Mouse (Mus musculus) liver, embryonic 12.5 days (tissue): Measurements from ENCODE around the gene Kifap3. TPM values are rescaled to one million over a fixed set of nuclear protein-coding genes. Genes with fewer than 3 reads are reported as not detected.
"Not testable (repeated sequence)": the region's sequence is repeated elsewhere in the genome, so short reads cannot be mapped to it uniquely, and the experiment has no call there.

Source experiments
- ATAC-seq: fragments of 200-750 bp; cut with Nextera tagmentation; 2 replicates; pipeline ENCODE4 v1.8.0; 2017; ENCODE audit warnings: moderate number of reproducible peaks, mild to moderate bottlenecking, moderate library complexity
- H3K27ac ChIP-seq: fragments of 300-500 bp; sonication (generic); 2 replicates; pipeline ENCODE4 v1.5.1; 2016; ENCODE audit warnings: mild to moderate bottlenecking
- H3K27me3 ChIP-seq: fragments of 300-500 bp; sonication (generic); replicated peaks from 2 replicates; pipeline ENCODE4 v1.6.1; 2016; ENCODE audit warnings: mild to moderate bottlenecking, moderate library complexity
- H3K36me3 ChIP-seq: fragments of 300-500 bp; sonication (generic); 2 replicates; pipeline ENCODE4 v1.6.1; 2016; ENCODE audit warnings: mild to moderate bottlenecking, moderate library complexity
- H3K4me1 ChIP-seq: fragments of 300-500 bp; sonication (generic); 2 replicates; pipeline ENCODE4 v1.6.1; 2016
- H3K4me2 ChIP-seq: fragments of 300-500 bp; sonication (generic); 2 replicates; pipeline ENCODE4 v1.6.1; 2016; ENCODE audit warnings: mild to moderate bottlenecking, moderate library complexity
- H3K4me3 ChIP-seq: fragments of 300-500 bp; sonication (generic); 2 replicates; pipeline ENCODE4 v1.5.1; 2016; ENCODE audit warnings: mild to moderate bottlenecking, moderate library complexity
- H3K9ac ChIP-seq: fragments of 300-500 bp; sonication (generic); 2 replicates; pipeline ENCODE4 v1.6.1; 2016; ENCODE audit warnings: mild to moderate bottlenecking, moderate library complexity
- H3K9me3 ChIP-seq: fragments of 300-500 bp; sonication (generic); replicated peaks from 2 replicates; pipeline ENCODE4 v1.6.1; 2016; ENCODE audit warnings: mild to moderate bottlenecking, moderate library complexity
- WGBS: fragments of 180-500 bp; shearing (Covaris S2); methylation state at CpG from one replicate; pipeline ENCODE4 v1.1.7; 2016; ENCODE audit not compliant: insufficient replicate concordance; 5-methylcytosine and 5-hydroxymethylcytosine counted together
- polyA plus RNA-seq: library from polyadenylated mRNA; unstranded; fragments of >200 nt; fragmentation: Nextera tagmentation; extraction: Ambion mirVana; gene quantifications from 2 replicates; pipeline ENCODE4 v1.2.1, GENCODE M21; 2016

The Kifap3 gene
- polyA plus RNA-seq, 1 experiment from 2014 or later: 5.3 TPM

GRCm38 (mm10) chr1:163838482-163838881, 59.1 kb downstream of the Kifap3 start:
- H3K9me3 ChIP-seq, H3K27ac ChIP-seq, H3K9ac ChIP-seq, H3K4me3 ChIP-seq, H3K4me2 ChIP-seq, H3K36me3 ChIP-seq, ATAC-seq, H3K27me3 ChIP-seq: not testable (repeated sequence)
- peaks cover 11% of the 10 kb centered on the region for H3K4me1 ChIP-seq
- 78% methylated on average over 3 of the region's 3 CpGs for WGBS

DNA sequence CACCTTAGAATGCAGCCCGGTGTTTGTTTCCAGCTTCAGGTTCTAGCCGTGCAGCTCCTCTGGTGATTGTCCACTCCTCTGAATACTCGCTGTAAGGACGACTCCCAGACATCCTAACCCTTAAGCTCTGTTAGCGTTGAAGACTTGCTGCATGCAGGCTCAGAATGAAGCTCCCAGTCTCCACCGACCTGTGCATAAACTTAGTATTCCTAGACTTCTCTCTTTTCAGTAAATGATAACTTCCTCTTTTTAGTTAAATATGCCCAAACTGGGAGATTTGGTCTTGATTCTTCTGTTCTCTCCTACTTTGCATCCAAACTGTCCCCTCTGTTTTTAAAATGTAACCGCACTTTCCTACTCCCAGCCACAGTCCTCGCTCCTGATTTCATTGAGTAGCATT, 61.2 kb downstream of the Kifap3 start:
- no peaks in the 10 kb centered on the region for H3K9me3 ChIP-seq
- no peak for ATAC-seq
- 0 out of 2 replicates have a peak, but pooled peaks cover under 1% of the 10 kb centered on the region for H3K4me1 ChIP-seq
- H3K36me3 ChIP-seq: no peaks in the 10 kb centered on the region
- no peaks in the 10 kb centered on the region for H3K27me3 ChIP-seq
- WGBS: 74% methylated on average over 8 of the region's 8 CpGs
- H3K4me3 ChIP-seq: no peak overlapping the region
- H3K27ac ChIP-seq: no peak overlapping the region
- H3K9ac ChIP-seq: no peak overlapping the region
- H3K4me2 ChIP-seq: no peak overlapping the region

GRCm38 (mm10) chr1:163842238-163842637, 62.9 kb downstream of the Kifap3 start:
- Histone ChIP-seq H3K9me3 (no peaks in the 10 kb centered on the region), H3K36me3 (no peaks in the 10 kb centered on the region), H3K27me3 (no peaks in the 10 kb centered on the region), H3K4me1 (no peaks in the 10 kb centered on the region), H3K9ac (no peak overlapping the region), H3K4me2 (no peak overlapping the region), H3K4me3 (no peak overlapping the region), H3K27ac (no peak overlapping the region)
- no peak for ATAC-seq
- WGBS: 58% methylated on average over 2 of the region's 2 CpGs

DNA sequence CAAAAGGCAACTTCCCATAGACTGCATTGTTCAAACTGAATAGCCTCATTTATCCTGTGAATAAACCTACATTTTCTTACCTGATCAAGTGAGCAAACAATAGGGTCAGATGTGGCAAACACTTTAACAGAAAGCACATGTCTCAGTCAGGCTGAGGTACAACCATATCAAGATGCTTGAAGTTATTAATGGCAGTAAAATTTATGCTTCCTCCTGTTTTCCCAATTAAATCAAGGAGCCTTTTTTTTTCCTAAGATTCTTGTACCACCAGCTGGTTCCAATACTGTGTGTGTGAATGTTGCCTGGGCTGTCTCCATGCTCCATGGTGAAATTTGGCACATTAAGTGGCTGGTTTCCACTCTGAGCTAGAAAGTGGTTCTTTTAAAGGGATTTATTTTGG, 64.5 kb downstream of the Kifap3 start:
- H3K36me3 ChIP-seq: no peaks in the 10 kb centered on the region
- H3K9me3 ChIP-seq: no peaks in the 10 kb centered on the region
- H3K27ac ChIP-seq: no peak overlapping the region
- H3K4me3 ChIP-seq: no peak overlapping the region
- no peaks in the 10 kb centered on the region for H3K27me3 ChIP-seq
- no peaks in the 10 kb centered on the region for H3K4me1 ChIP-seq
- ATAC-seq: no peak
- H3K4me2 ChIP-seq: no peak overlapping the region
- no peak overlapping the region for H3K9ac ChIP-seq

- ATAC-seq: no peak
- Histone ChIP-seq H3K4me1 (no peaks in the 10 kb centered on the region), H3K4me2 (no peak overlapping the region), H3K27me3 (no peaks in the 10 kb centered on the region), H3K27ac (no peak overlapping the region), H3K4me3 (no peak overlapping the region), H3K36me3 (peaks cover 4% of the 10 kb centered on the region; the same call in 1 of the 2 replicates), H3K9ac (no peak overlapping the region), H3K9me3 (no peaks in the 10 kb centered on the region)
- 58% methylated on average over 5 of the region's 5 CpGs for WGBS
Measured at GRCm38 (mm10) chr1:163852884-163853560, 73.6 kb downstream of the Kifap3 start.

- Histone ChIP-seq H3K9ac (no peak overlapping the region), H3K27me3 (no peaks in the 10 kb centered on the region), H3K27ac (no peak overlapping the region), H3K4me1 (no peaks in the 10 kb centered on the region), H3K9me3 (no peaks in the 10 kb centered on the region), H3K36me3 (peaks cover 4% of the 10 kb centered on the region; the same call in 1 of the 2 replicates), H3K4me3 (no peak overlapping the region), H3K4me2 (no peak overlapping the region)
- ATAC-seq: no peak
- WGBS: 77% methylated on average over 2 of the region's 2 CpGs
Measured at GRCm38 (mm10) chr1:163858420-163858819, 79.0 kb downstream of the Kifap3 start.

DNA sequence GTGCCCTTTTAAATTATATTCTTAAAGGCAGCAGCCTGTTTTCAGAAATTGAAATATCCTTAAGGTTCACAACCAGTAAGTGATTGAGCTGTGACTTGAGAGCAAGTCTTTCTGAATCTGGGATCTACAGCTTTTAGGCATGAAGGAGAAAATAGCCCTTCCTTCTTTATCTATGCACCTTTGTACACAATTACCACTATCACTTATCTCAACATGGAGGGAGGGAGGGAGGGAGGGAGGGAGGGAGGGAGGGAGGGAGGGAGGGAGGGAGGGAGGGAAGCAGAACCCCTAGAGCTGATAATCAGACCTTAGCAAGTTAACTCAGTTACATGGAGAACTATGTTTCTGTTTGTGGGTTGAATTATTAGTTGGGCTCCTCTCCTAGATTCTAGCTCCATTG, 82.2 kb downstream of the Kifap3 start:
- H3K27ac ChIP-seq: no peak overlapping the region
- no peaks in the 10 kb centered on the region for H3K4me1 ChIP-seq
- H3K36me3 ChIP-seq: peaks cover 4% of the 10 kb centered on the region; the same call in 1 of the 2 replicates
- H3K9me3 ChIP-seq: no peaks in the 10 kb centered on the region
- no peak overlapping the region for H3K4me3 ChIP-seq
- no peaks in the 10 kb centered on the region for H3K27me3 ChIP-seq
- no peak overlapping the region for H3K4me2 ChIP-seq
- H3K9ac ChIP-seq: no peak overlapping the region
- no peak for ATAC-seq

- H3K9ac ChIP-seq: no peak overlapping the region
- no peak overlapping the region for H3K4me2 ChIP-seq
- no peaks in the 10 kb centered on the region for H3K9me3 ChIP-seq
- H3K36me3 ChIP-seq: no peaks in the 10 kb centered on the region
- no peak overlapping the region for H3K4me3 ChIP-seq
- 82% methylated on average over 3 of the region's 3 CpGs for WGBS
- H3K27ac ChIP-seq: no peak overlapping the region
- no peaks in the 10 kb centered on the region for H3K4me1 ChIP-seq
- no peaks in the 10 kb centered on the region for H3K27me3 ChIP-seq
- no peak for ATAC-seq
Measured at GRCm38 (mm10) chr1:163873158-163873557, 93.8 kb downstream of the Kifap3 start.

GRCm38 (mm10) chr1:163889629-163890028, 110.2 kb downstream of the Kifap3 start:
- H3K9ac ChIP-seq: no peak overlapping the region
- no peaks in the 10 kb centered on the region for H3K36me3 ChIP-seq
- no peak overlapping the region for H3K4me3 ChIP-seq
- H3K9me3 ChIP-seq: no peaks in the 10 kb centered on the region
- H3K4me2 ChIP-seq: no peak overlapping the region
- no peaks in the 10 kb centered on the region for H3K4me1 ChIP-seq
- no peaks in the 10 kb centered on the region for H3K27me3 ChIP-seq
- no peak overlapping the region for H3K27ac ChIP-seq
- no peak for ATAC-seq

- 77% methylated on average over 5 of the region's 5 CpGs for WGBS
- no peak overlapping the region for H3K27ac ChIP-seq
Measured at GRCm38 (mm10) chr1:163893294-163893693, 113.9 kb downstream of the Kifap3 start.

GRCm38 (mm10) chr1:163893774-163894527, 114.6 kb downstream of the Kifap3 start:
- H3K4me3 ChIP-seq: no peak overlapping the region
- no peak overlapping the region for H3K27ac ChIP-seq
- WGBS: 73% methylated on average over 11 of the region's 11 CpGs
- ATAC-seq: no peak
- no peaks in the 10 kb centered on the region for H3K27me3 ChIP-seq
- no peaks in the 10 kb centered on the region for H3K9me3 ChIP-seq
- no peak overlapping the region for H3K4me2 ChIP-seq
- no peak overlapping the region for H3K9ac ChIP-seq
- H3K36me3 ChIP-seq: no peaks in the 10 kb centered on the region
- H3K4me1 ChIP-seq: no peaks in the 10 kb centered on the region

More at GRCm38 (mm10) chr1:163893294-163893693, 113.9 kb downstream of the Kifap3 start:
- H3K4me1 ChIP-seq: no peaks in the 10 kb centered on the region
- no peaks in the 10 kb centered on the region for H3K9me3 ChIP-seq
- no peak for ATAC-seq
- no peaks in the 10 kb centered on the region for H3K27me3 ChIP-seq
- H3K9ac ChIP-seq: no peak overlapping the region
- no peak overlapping the region for H3K4me2 ChIP-seq
- H3K36me3 ChIP-seq: no peaks in the 10 kb centered on the region
- no peak overlapping the region for H3K4me3 ChIP-seq

- no peak overlapping the region for H3K4me3 ChIP-seq
- 62% methylated on average over 5 of the region's 5 CpGs for WGBS
- ATAC-seq: no peak
Measured at GRCm38 (mm10) chr1:163898291-163898764, 118.9 kb downstream of the Kifap3 start.

More at GRCm38 (mm10) chr1:163898291-163898764, 118.9 kb downstream of the Kifap3 start:
- no peak overlapping the region for H3K4me2 ChIP-seq
- H3K27me3 ChIP-seq: no peaks in the 10 kb centered on the region
- no peaks in the 10 kb centered on the region for H3K4me1 ChIP-seq
- no peak overlapping the region for H3K9ac ChIP-seq
- no peaks in the 10 kb centered on the region for H3K9me3 ChIP-seq
- H3K27ac ChIP-seq: no peak overlapping the region
- H3K36me3 ChIP-seq: no peaks in the 10 kb centered on the region
